Mouse (Mus musculus) C2C12 (cell line): ENCODE results near the gene Gpsm2.

Source experiments
- CTCF ChIP-seq: IDR thresholded peaks from one replicate; pipeline ENCODE4 v1.5.1; 2011; ENCODE audit not compliant: control insufficient read depth, insufficient read depth, insufficient read length
- MAX ChIP-seq: IDR thresholded peaks from one replicate; pipeline ENCODE4 v1.6.1; 2011; ENCODE audit warnings: mild to moderate bottlenecking, control low read depth

GRCm38 (mm10) chr3:108660941-108661340 lies 61.2 kb downstream of the Gpsm2 start:
- TF ChIP-seq CTCF (no peak), MAX (no peak)
